Mouse (Mus musculus) erythroblast, embryonic 14.5 days (primary cell): ENCODE measurements at regions not wholly inside any gene's neighbourhood (a gene's known extent, or its start where the extent isn't known, plus 50 kb on each side); places are given as distances from the start of the nearest gene placed in this dataset.

Experiments used
- GATA1 ChIP-seq: IDR thresholded peaks from 2 replicates; pipeline ENCODE4 v1.6.1; 2012; ENCODE audit warnings: low read length, inconsistent platforms, mixed read lengths
- TAL1 ChIP-seq: IDR thresholded peaks from 3 replicates; pipeline ENCODE4 v1.6.1; 2012; ENCODE audit warnings: low read length, inconsistent platforms, mixed read lengths

GRCm38 (mm10) chr19:59402097-59402496, 56.1 kb upstream of the Emx2 start:
- no peak for TF ChIP-seq GATA1
- no peak for TF ChIP-seq TAL1
